Mouse (Mus musculus) thymus, adult 2 months (tissue): ENCODE data around the gene Gm49387.

ENCODE experiments used
- CTCF ChIP-seq: fragments of 200-500 bp; IDR thresholded peaks from 2 replicates; pipeline ENCODE4 v1.5.1; 2012; ENCODE audit warnings: mild to moderate bottlenecking, control low read depth, low read length, moderate library complexity, borderline replicate concordance; ENCODE audit not compliant: control insufficient read depth, poor library complexity, insufficient read depth; ENCODE audit errors: extremely low read depth
- POLR2A ChIP-seq: fragments of 200-500 bp; IDR thresholded peaks from 2 replicates; pipeline ENCODE4 v1.6.1; 2012; ENCODE audit warnings: mild to moderate bottlenecking, low read length, control low read depth, moderate library complexity; ENCODE audit not compliant: control insufficient read depth, poor library complexity, insufficient read depth; ENCODE audit errors: extremely low read depth

- TF ChIP-seq POLR2A (no peak), CTCF (no peak)
Observed at GRCm38 (mm10) chr14:31613671-31614070, 27.0 kb downstream of the Gm49387 start.
